Mouse (Mus musculus) kidney, adult 2 months (tissue): ENCODE measurements around the gene Dnal4. TPM values are rescaled to one million over a fixed set of nuclear protein-coding genes. Genes with fewer than 3 reads are reported as not detected.

Experiments
- DNase-seq: peaks from one replicate; pipeline ENCODE4 v3.0.0; 2021
- H3K27ac ChIP-seq: fragments of 200-500 bp; 2 replicates; pipeline ENCODE4 v1.5.1; 2012; ENCODE audit warnings: low read depth, low read length, control low read depth, inconsistent platforms; ENCODE audit not compliant: insufficient read depth
- H3K27me3 ChIP-seq: fragments of 200-500 bp; replicated peaks from 2 replicates; pipeline ENCODE4 v1.6.1; 2012; ENCODE audit warnings: mild to moderate bottlenecking, moderate library complexity, low read length, inconsistent platforms; ENCODE audit not compliant: control insufficient read depth, insufficient read depth
- H3K36me3 ChIP-seq: fragments of 200-500 bp; 2 replicates; pipeline ENCODE4 v1.6.1; 2012; ENCODE audit warnings: mild to moderate bottlenecking, moderate library complexity, low read length, inconsistent platforms; ENCODE audit not compliant: control insufficient read depth, insufficient read depth
- H3K4me1 ChIP-seq: fragments of 200-500 bp; 2 replicates; pipeline ENCODE4 v1.6.1; 2011; ENCODE audit warnings: low read length; ENCODE audit not compliant: control insufficient read depth, insufficient read depth
- H3K4me3 ChIP-seq: fragments of 200-500 bp; 2 replicates; pipeline ENCODE4 v1.5.1; 2011; ENCODE audit warnings: mild to moderate bottlenecking, low read depth, low read length, control low read depth; ENCODE audit not compliant: insufficient read depth
- CTCF ChIP-seq: fragments of 200-500 bp; conservative IDR thresholded peaks from 2 replicates; pipeline ENCODE4 v1.5.1; 2011; ENCODE audit warnings: low read depth, mild to moderate bottlenecking, control low read depth, low read length, moderate library complexity, mixed read lengths; ENCODE audit not compliant: insufficient read depth, insufficient read length
- POLR2A ChIP-seq: fragments of 200-500 bp; IDR thresholded peaks from one replicate; pipeline ENCODE4 v1.6.1; 2011; ENCODE audit warnings: low read depth, low read length, control low read depth
- WGBS: fragments of 180-500 bp; shearing (Covaris S2); methylation state at CpG from one replicate; pipeline ENCODE4 v1.1.7; 2018; 5-methylcytosine and 5-hydroxymethylcytosine counted together
- polyA plus RNA-seq: library from polyadenylated mRNA; depleted of rRNA; stranded (reverse); fragments of >200 nt; gene quantifications from 2 replicates; pipeline ENCODE4 v1.2.3, GENCODE M21; 2012

Gene Dnal4
- polyA plus RNA-seq, 1 experiment, result 54.3 TPM

GRCm38 (mm10) chr15:79768302-79768701 lies 9.3 kb downstream of the Dnal4 start:
- peaks cover 7% of the 10 kb centered on the region for H3K4me1 ChIP-seq
- H3K27ac ChIP-seq, result no peak overlapping the region
- peak; percentile 13 for DNase-seq
- H3K4me3 ChIP-seq, result no peak overlapping the region
- 52% methylated on average over 6 of the region's 6 CpGs for WGBS
- H3K36me3 ChIP-seq, result no peaks in the 10 kb centered on the region
- H3K27me3 ChIP-seq, result no peaks in the 10 kb centered on the region
- no peak for TF ChIP-seq CTCF
- TF ChIP-seq POLR2A, result no peak

GRCm38 (mm10) chr15:79767327-79767961 lies 10.2 kb downstream of the Dnal4 start:
- Histone ChIP-seq H3K4me1 (peaks cover 6% of the 10 kb centered on the region; the same call in 1 of the 2 replicates), H3K4me3 (no peak overlapping the region), H3K27me3 (no peaks in the 10 kb centered on the region), H3K36me3 (no peaks in the 10 kb centered on the region), H3K27ac (no peak overlapping the region)
- 58% methylated on average over 16 of the region's 16 CpGs for WGBS
- DNase-seq, result no peak
- TF ChIP-seq POLR2A (no peak), CTCF (no peak)

GRCm38 (mm10) chr15:79766586-79767071 lies 11.0 kb downstream of the Dnal4 start:
- Histone ChIP-seq H3K27me3 (no peaks in the 10 kb centered on the region), H3K4me3 (no peak overlapping the region), H3K36me3 (no peaks in the 10 kb centered on the region), H3K27ac (no peak overlapping the region), H3K4me1 (peaks cover 6% of the 10 kb centered on the region; the same call in 1 of the 2 replicates)
- DNase-seq, result no peak
- 92% methylated on average over 10 of the region's 10 CpGs for WGBS
- TF ChIP-seq POLR2A (no peak), CTCF (no peak)

GRCm38 (mm10) chr15:79766168-79766567 lies 11.5 kb downstream of the Dnal4 start:
- DNase-seq, result no peak
- Histone ChIP-seq H3K4me1 (peaks cover 6% of the 10 kb centered on the region; the same call in 1 of the 2 replicates), H3K4me3 (no peak overlapping the region), H3K27me3 (no peaks in the 10 kb centered on the region), H3K27ac (no peak overlapping the region), H3K36me3 (no peaks in the 10 kb centered on the region)
- no peak for TF ChIP-seq POLR2A
- TF ChIP-seq CTCF, result no peak
- 49% methylated on average over 10 of the region's 10 CpGs for WGBS

- H3K27me3 ChIP-seq, result no peaks in the 10 kb centered on the region
- TF ChIP-seq CTCF (no peak), POLR2A (no peak)
- no peak overlapping the region for H3K27ac ChIP-seq
- no peaks in the 10 kb centered on the region for H3K36me3 ChIP-seq
- 48% methylated on average over 2 of the region's 2 CpGs for WGBS
- peak; percentile 90 for DNase-seq
- H3K4me3 ChIP-seq, result no peak overlapping the region
- H3K4me1 ChIP-seq, result peaks cover 6% of the 10 kb centered on the region; the same call in 1 of the 2 replicates
These were observed 12.3 kb downstream of the Dnal4 start for GRCm38 (mm10) chr15:79765361-79765760.

DNA sequence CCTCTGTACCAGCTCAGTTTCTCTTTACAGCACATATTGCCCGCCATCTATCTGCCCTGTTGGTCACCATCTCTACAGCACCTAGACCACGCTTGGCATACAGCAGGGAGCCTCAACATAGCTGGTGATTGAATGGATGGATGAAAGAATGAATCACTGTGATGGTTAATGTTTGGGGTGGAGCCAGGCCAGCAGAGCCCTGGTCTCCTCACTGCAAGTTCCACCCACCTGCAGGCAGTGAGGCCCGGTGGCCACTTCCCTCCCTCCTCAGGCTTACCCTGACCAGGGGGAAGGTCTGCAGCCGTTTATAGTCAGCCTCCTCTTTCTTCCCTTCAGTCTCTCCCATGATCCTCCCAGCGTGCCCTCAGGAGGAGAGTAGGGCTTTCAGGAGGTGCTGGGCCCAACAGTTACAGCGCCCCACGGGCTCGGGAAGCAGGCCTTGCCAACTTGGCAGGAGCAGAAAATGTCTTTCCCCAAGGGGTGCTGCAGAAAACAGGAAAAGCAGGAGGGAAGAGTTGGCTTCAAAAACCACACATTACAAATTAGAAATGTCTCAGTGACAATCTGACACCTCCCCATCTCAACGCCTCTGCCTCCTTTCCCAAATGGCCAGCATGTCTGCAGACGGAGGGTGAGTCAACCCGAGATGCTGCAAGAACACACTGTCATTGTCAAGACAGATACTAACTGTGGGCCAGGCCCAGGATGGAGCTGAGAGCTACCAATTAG lies 12.9 kb downstream of the Dnal4 start:
- TF ChIP-seq POLR2A (no peak), CTCF (no peak)
- H3K4me3 ChIP-seq, result no peak overlapping the region
- 78% methylated on average over 11 of the region's 11 CpGs for WGBS
- no peak for DNase-seq
- no peaks in the 10 kb centered on the region for H3K27me3 ChIP-seq
- no peaks in the 10 kb centered on the region for H3K36me3 ChIP-seq
- H3K4me1 ChIP-seq, result peaks cover 6% of the 10 kb centered on the region; the same call in 1 of the 2 replicates
- no peak overlapping the region for H3K27ac ChIP-seq
